Comparison of ENCODE assay signal across 13 mouse cellular contexts in genomic region chr11:107428011-107428410, GRCm38 (mm10). TPM values are rescaled to one million over a fixed set of nuclear protein-coding genes. Genes with fewer than 3 reads are reported as not detected.
DNase-seq lines count a peak whose midpoint lies in the region; ATAC-seq and TF ChIP-seq lines count a peak whose summit lies in the region.
"Had no signal": no experiment of that assay in that cellular context is flagged by ENCODE, and none has a peak within 500 bp of the region (broad histone marks: within the 10 kb centered on the region; RNA-seq: fewer than 3 reads in every experiment).

No protein-coding gene starts in this region.

- peak; percentile 36; the same call in 1 of the 2 replicates for ATAC-seq in liver, postnatal 0 days
- ATAC-seq in liver, embryonic 12.5 days: no peak
- ATAC-seq: midbrain, embryonic 16.5 days had no signal

- H3K4me3 ChIP-seq in liver, postnatal 0 days (ENCODE audit: low read depth, low read length): no peak overlapping the region
- H3K4me3 ChIP-seq in liver, embryonic 12.5 days: no peak overlapping the region
- no peak overlapping the region for H3K4me3 ChIP-seq in brown adipose tissue, adult 24 weeks (ENCODE audit: insufficient read depth, low read depth, low read length)
- H3K4me3 ChIP-seq: hindbrain, embryonic 12.5 days; layer of hippocampus, adult 2 months; limb, embryonic 10.5 days had no signal

- DNase-seq in heart, adult 18-20 months: peak; percentile 49 to 71
- no peak for DNase-seq in heart, postnatal 36 days
- no peak for DNase-seq in liver, postnatal 0 days
- DNase-seq in natural killer cell, adult 2 months (ENCODE audit: low spot score in 2 of 2): peak; percentile 66 to 83
- no peak for DNase-seq in left cerebral cortex, adult 9 months (ENCODE audit: low spot score in 2 of 2)
- DNase-seq in gastrocnemius, postnatal 10 days: no peak
- DNase-seq: lung, embryonic 14.5 days had no signal

- intact Hi-C loops in heart, postnatal 36 days (cut with DNase I): no loop called here

- 76% methylated on average over 10 of the region's 10 CpGs for WGBS in liver, postnatal 0 days (ENCODE audit: insufficient replicate concordance)
- 80% methylated on average over 10 of the region's 10 CpGs for WGBS in liver, embryonic 12.5 days (ENCODE audit: insufficient replicate concordance)

- no peak overlapping the region for H3K4me2 ChIP-seq in liver, postnatal 0 days (ENCODE audit: low read depth, low read length)
- no peak overlapping the region for H3K4me2 ChIP-seq in liver, embryonic 12.5 days
- H3K4me2 ChIP-seq: hindbrain, embryonic 12.5 days; lung, embryonic 14.5 days had no signal

- no peak overlapping the region for H3K9ac ChIP-seq in liver, postnatal 0 days (replicated peaks)
- no peak overlapping the region for H3K9ac ChIP-seq in liver, embryonic 12.5 days
- H3K9ac ChIP-seq: hindbrain, embryonic 12.5 days; lung, embryonic 14.5 days had no signal

- H3K36me3 ChIP-seq in liver, postnatal 0 days (replicated peaks; ENCODE audit: insufficient read depth, low read length): no peaks in the 10 kb centered on the region
- H3K36me3 ChIP-seq in liver, embryonic 12.5 days: peaks cover 3% of the 10 kb centered on the region; the same call in 1 of the 2 replicates
- H3K36me3 ChIP-seq: hindbrain, embryonic 12.5 days had no signal

- H3K4me1 ChIP-seq in liver, postnatal 0 days (ENCODE audit: insufficient read depth): peaks cover 11% of the 10 kb centered on the region
- H3K4me1 ChIP-seq in liver, embryonic 12.5 days: peaks cover 25% of the 10 kb centered on the region
- H3K4me1 ChIP-seq in brown adipose tissue, adult 24 weeks (ENCODE audit: control insufficient read depth, insufficient read depth, insufficient read length, low read length): peaks cover 17% of the 10 kb centered on the region

- TF ChIP-seq EP300 in liver, postnatal 0 days (IDR thresholded peaks at IDR 0.05; ENCODE audit: low read depth): no peak

- H3K27me3 ChIP-seq in liver, postnatal 0 days (ENCODE audit: insufficient read depth, low read length): no peaks in the 10 kb centered on the region
- no peaks in the 10 kb centered on the region for H3K27me3 ChIP-seq in liver, embryonic 12.5 days (replicated peaks)
- H3K27me3 ChIP-seq: hindbrain, embryonic 12.5 days had no signal

- no peak for TF ChIP-seq CTCF in liver, postnatal 0 days (IDR thresholded peaks at IDR 0.05; ENCODE audit: low read depth)

- H3K9me3 ChIP-seq in liver, postnatal 0 days (ENCODE audit: low read length): no peaks in the 10 kb centered on the region
- H3K9me3 ChIP-seq in liver, embryonic 12.5 days (replicated peaks): no peaks in the 10 kb centered on the region; the same call in 1 of the 2 replicates
- H3K9me3 ChIP-seq: limb, embryonic 10.5 days had no signal

- H3K27ac ChIP-seq in liver, postnatal 0 days (ENCODE audit: low read depth): no peak overlapping the region
- no peak overlapping the region for H3K27ac ChIP-seq in liver, embryonic 12.5 days
- peak overlapping the region; percentile 35; the same call in 1 of the 2 replicates for H3K27ac ChIP-seq in brown adipose tissue, adult 24 weeks (replicated peaks; ENCODE audit: low read depth, low read length)
- H3K27ac ChIP-seq: hindbrain, embryonic 12.5 days; layer of hippocampus, adult 2 months; limb, embryonic 10.5 days had no signal

RNA-seq across cellular contexts. Expression of gene Pitpnc1, which starts 42.5 kb away (rescaled TPM):
- total RNA-seq in heart, adult 18-20 months (2021): 10 to 100 TPM; 74.8 to 76.3 TPM
- total RNA-seq in heart, postnatal 36 days (2021): 10 to 100 TPM; 60.7 to 68.4 TPM
- 6.8 and 9.1 TPM in 2 replicates for polyA plus RNA-seq in liver, postnatal 0 days (2015; fragmentation: Nextera tagmentation; extraction: Ambion mirVana)
- 9.7 and 9.9 TPM in 2 replicates for polyA plus RNA-seq in liver, embryonic 12.5 days (2016; fragmentation: Nextera tagmentation; extraction: Ambion mirVana)
- polyA plus RNA-seq in brown adipose tissue, adult 24 weeks (2012; ENCODE audit: insufficient read depth, insufficient read length, missing spikeins): 13.8 and 23.1 TPM in 2 replicates
- total RNA-seq in gastrocnemius, postnatal 10 days (2021): 10 to 100 TPM; 53.2 to 54.7 TPM

RNA-seq across cellular contexts. Expression of gene Psmd12, which starts 51.3 kb away (rescaled TPM):
- 10 to 100 TPM; 93.3 to 94.7 TPM for total RNA-seq in heart, adult 18-20 months (2021)
- 10 to 100 TPM; 89.6 to 92.4 TPM for total RNA-seq in heart, postnatal 36 days (2021)
- polyA plus RNA-seq in liver, postnatal 0 days (2015; fragmentation: Nextera tagmentation; extraction: Ambion mirVana): 78.8 and 79.6 TPM in 2 replicates
- 159 and 164 TPM in 2 replicates for polyA plus RNA-seq in liver, embryonic 12.5 days (2016; fragmentation: Nextera tagmentation; extraction: Ambion mirVana)
- polyA plus RNA-seq in brown adipose tissue, adult 24 weeks (2012; ENCODE audit: insufficient read depth, insufficient read length, missing spikeins): 105 and 113 TPM in 2 replicates
- 100 to 1,000 TPM; 103 to 108 TPM for total RNA-seq in gastrocnemius, postnatal 10 days (2021)

Comparison
In these comparisons a context has a peak if more than half of its experiments do, and no peak if none do; other contexts are left out.
1. DNase-seq: peak in heart, adult 18-20 months (2 of 2) and natural killer cell, adult 2 months (2 of 2); none in heart, postnatal 36 days (0 of 2), liver, postnatal 0 days (single experiment), left cerebral cortex, adult 9 months (0 of 2) and gastrocnemius, postnatal 10 days (single experiment).